Mouse (Mus musculus): ENCODE results near the gene Ect2l.

DNA sequence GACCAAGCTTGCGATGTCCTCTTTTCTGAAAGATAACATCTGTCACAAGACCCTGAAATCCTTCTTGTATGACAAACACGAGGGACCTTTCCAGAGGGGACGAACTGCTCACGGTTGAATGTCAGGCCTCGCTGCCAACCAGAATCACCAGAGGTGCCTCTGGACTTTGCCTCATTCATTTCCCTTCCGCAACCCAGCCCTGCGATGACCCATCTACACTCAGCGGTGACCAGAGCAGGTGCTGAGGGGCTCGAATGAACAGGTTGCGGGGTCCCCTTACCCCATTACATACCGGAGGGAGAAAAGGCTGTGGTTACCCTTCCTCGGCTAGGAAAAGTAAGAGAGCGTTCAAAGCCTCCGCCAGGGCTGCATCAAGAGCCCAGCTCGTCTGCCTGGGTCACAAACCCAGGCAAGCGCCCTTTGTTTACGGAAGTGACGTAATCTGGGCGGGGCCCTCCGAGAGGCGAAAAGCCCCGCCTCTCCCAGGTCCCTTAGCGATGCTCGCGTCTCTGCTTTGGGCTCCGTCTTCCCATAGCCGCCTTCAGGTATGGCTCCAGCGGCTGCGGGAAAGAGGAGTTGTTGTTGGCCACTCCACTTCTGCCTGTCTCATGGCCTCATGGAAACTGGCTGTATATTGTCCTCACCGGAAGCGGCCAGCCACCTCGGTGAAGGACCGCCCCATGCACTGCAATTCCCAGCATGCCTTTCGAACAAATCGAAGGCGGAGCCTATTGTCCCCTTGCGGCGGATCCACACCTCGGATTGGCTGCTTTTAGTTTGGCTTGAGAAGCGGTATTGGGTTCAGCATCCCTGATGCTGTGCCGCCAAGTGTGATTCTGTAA is 24.1 kb upstream of the Ect2l start, which contains the start of gene Ccdc28a:
- TF ChIP-seq CTCF (IDR thresholded peaks at IDR 0.05; ENCODE audit: low read depth, low read length) (no peak), GATA2 (IDR thresholded peaks at IDR 0.05; ENCODE audit: borderline replicate concordance, low read depth, low read length) (no peak)
